Comparison of ENCODE assay signal across 8 mouse cellular contexts in the genomic region with DNA sequence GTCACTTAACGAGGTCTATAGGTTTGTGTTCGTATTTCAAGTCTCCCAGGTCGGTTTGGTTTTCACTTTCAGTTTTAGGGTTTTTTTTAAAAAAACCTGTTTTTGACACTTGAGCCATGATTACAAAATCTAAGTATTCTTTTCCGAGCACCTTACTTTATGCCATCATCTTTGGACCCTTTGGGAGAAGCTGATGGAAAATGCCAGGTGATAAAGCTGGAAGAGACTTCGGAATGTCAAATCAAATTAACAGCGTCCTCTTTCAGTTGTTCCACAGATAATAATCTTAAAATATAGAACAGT. TPM values are rescaled to one million over a fixed set of nuclear protein-coding genes. Genes with fewer than 3 reads are reported as not detected.
DNase-seq lines count a peak whose midpoint lies in the region; ATAC-seq and TF ChIP-seq lines count a peak whose summit lies in the region.

No protein-coding gene starts in this region.

- H3K27ac ChIP-seq in left cerebral cortex, adult 2 months: peak overlapping the region; percentile 95
- H3K27ac ChIP-seq in embryonic facial prominence, embryonic 11.5 days (replicated peaks; ENCODE audit: low read depth, low read length): no peak overlapping the region; the same call in 1 of the 2 replicates
- H3K27ac ChIP-seq in intestine, embryonic 15.5 days: peak overlapping the region; percentile 75
- peak overlapping the region; percentile 57 for H3K27ac ChIP-seq in neural tube, embryonic 12.5 days

- no peaks in the 10 kb centered on the region for H3K4me1 ChIP-seq in embryonic facial prominence, embryonic 11.5 days (ENCODE audit: control insufficient read depth, insufficient read depth, low read length)
- H3K4me1 ChIP-seq in intestine, embryonic 15.5 days (replicated peaks): no peaks in the 10 kb centered on the region
- no peaks in the 10 kb centered on the region for H3K4me1 ChIP-seq in neural tube, embryonic 12.5 days

- no peak for DNase-seq in left cerebral cortex, adult 2 months (ENCODE audit: extremely low spot score in 1 of 2, low spot score in 2 of 2)
- no peak for DNase-seq in left cerebral cortex, adult 9 months (ENCODE audit: low spot score in 2 of 2)
- DNase-seq in embryonic facial prominence, embryonic 11.5 days (ENCODE audit: low spot score): no peak
- DNase-seq in right cerebral cortex, adult 18-20 months: no peak
- DNase-seq in urinary bladder, postnatal 4 days (ENCODE audit: low spot score in 2 of 2): no peak
- no peak for DNase-seq in kidney, adult 9 months

- ATAC-seq in embryonic facial prominence, embryonic 11.5 days (replicated peaks; ENCODE audit: insufficient number of reproducible peaks, low FRiP score, low TSS enrichment, low read depth): no peak
- no peak for ATAC-seq in intestine, embryonic 15.5 days
- 0 out of 2 replicates have a peak, but pooled peaks have one; percentile 3 for ATAC-seq in neural tube, embryonic 12.5 days (ENCODE audit: low FRiP score, low read depth)

- no peaks in the 10 kb centered on the region for H3K36me3 ChIP-seq in embryonic facial prominence, embryonic 11.5 days (replicated peaks; ENCODE audit: control insufficient read depth, insufficient read depth, low read depth, low read length)
- no peaks in the 10 kb centered on the region for H3K36me3 ChIP-seq in intestine, embryonic 15.5 days
- H3K36me3 ChIP-seq in neural tube, embryonic 12.5 days: peaks cover 4% of the 10 kb centered on the region

- no peak for TF ChIP-seq CTCF in left cerebral cortex, adult 2 months (IDR thresholded peaks at IDR 0.05)

- peak overlapping the region; percentile 36 for H3K4me2 ChIP-seq in embryonic facial prominence, embryonic 11.5 days (ENCODE audit: low read depth, low read length)
- H3K4me2 ChIP-seq in intestine, embryonic 15.5 days (replicated peaks): peak overlapping the region; percentile 56
- peak overlapping the region; percentile 68 for H3K4me2 ChIP-seq in neural tube, embryonic 12.5 days (replicated peaks)

- H3K9ac ChIP-seq in embryonic facial prominence, embryonic 11.5 days (replicated peaks; ENCODE audit: low read length): peak overlapping the region; percentile 66
- peak overlapping the region; percentile 74 for H3K9ac ChIP-seq in intestine, embryonic 15.5 days
- H3K9ac ChIP-seq in neural tube, embryonic 12.5 days: peak overlapping the region; percentile 64

- intact Hi-C loops in left cerebral cortex, adult 2 months (cut with DNase I): loop anchor here (10.0 kb wide), 1 partner anchor 2003 kb away; no protein-coding TSS in a partner anchor

- no peaks in the 10 kb centered on the region for H3K9me3 ChIP-seq in embryonic facial prominence, embryonic 11.5 days (replicated peaks; ENCODE audit: control insufficient read depth, low read length)
- H3K9me3 ChIP-seq in intestine, embryonic 15.5 days: no peaks in the 10 kb centered on the region
- H3K9me3 ChIP-seq in neural tube, embryonic 12.5 days: no peaks in the 10 kb centered on the region

- 21% methylated on average over 6 of the region's 6 CpGs for WGBS in embryonic facial prominence, embryonic 11.5 days
- WGBS in intestine, embryonic 15.5 days: 15% methylated on average over 6 of the region's 6 CpGs
- WGBS in neural tube, embryonic 12.5 days: 20% methylated on average over 6 of the region's 6 CpGs

- H3K4me3 ChIP-seq in left cerebral cortex, adult 2 months: peak overlapping the region; percentile 94
- H3K4me3 ChIP-seq in embryonic facial prominence, embryonic 11.5 days (ENCODE audit: low read depth, low read length): peak overlapping the region; percentile 51
- peak overlapping the region; percentile 62 for H3K4me3 ChIP-seq in intestine, embryonic 15.5 days (replicated peaks)
- peak overlapping the region; percentile 68 for H3K4me3 ChIP-seq in neural tube, embryonic 12.5 days

- no peaks in the 10 kb centered on the region for H3K27me3 ChIP-seq in embryonic facial prominence, embryonic 11.5 days (ENCODE audit: control insufficient read depth, insufficient read depth, low read length)
- no peaks in the 10 kb centered on the region for H3K27me3 ChIP-seq in intestine, embryonic 15.5 days (replicated peaks)
- no peaks in the 10 kb centered on the region for H3K27me3 ChIP-seq in neural tube, embryonic 12.5 days (replicated peaks)

RNA-seq across cellular contexts. Expression of gene Scfd1, which starts 0.5 kb away (rescaled TPM):
- total RNA-seq in left cerebral cortex, adult 2 months (2021): 10 to 100 TPM; 37.5 to 40.3 TPM
- 86.9 and 87.1 TPM in 2 replicates for polyA plus RNA-seq in embryonic facial prominence, embryonic 11.5 days (2014; fragmentation: Nextera tagmentation; extraction: Ambion mirVana)
- 73.7 and 77.4 TPM in 2 replicates for polyA plus RNA-seq in intestine, embryonic 15.5 days (2015; fragmentation: Nextera tagmentation; extraction: Ambion mirVana)
- polyA plus RNA-seq in neural tube, embryonic 12.5 days (2016; fragmentation: Nextera tagmentation; extraction: Ambion mirVana): 68.9 and 73.2 TPM in 2 replicates

RNA-seq across cellular contexts. Expression of gene G2e3, which starts 30.0 kb away (rescaled TPM):
- total RNA-seq in left cerebral cortex, adult 2 months (2021): 10 to 100 TPM; 10.3 to 11.5 TPM
- polyA plus RNA-seq in embryonic facial prominence, embryonic 11.5 days (2014; fragmentation: Nextera tagmentation; extraction: Ambion mirVana): 38.4 and 48.6 TPM in 2 replicates
- polyA plus RNA-seq in intestine, embryonic 15.5 days (2015; fragmentation: Nextera tagmentation; extraction: Ambion mirVana): 26.4 and 29.6 TPM in 2 replicates
- polyA plus RNA-seq in neural tube, embryonic 12.5 days (2016; fragmentation: Nextera tagmentation; extraction: Ambion mirVana): 35.3 and 35.4 TPM in 2 replicates
